Mouse (Mus musculus) liver, adult 2 months (tissue): ENCODE results near the gene Gm49373. TPM values are rescaled to one million over a fixed set of nuclear protein-coding genes. Genes with fewer than 3 reads are reported as not detected.

Source experiments
- DNase-seq: peaks from one replicate; pipeline ENCODE4 v3.0.0-alpha.2; 2011; ENCODE audit warnings: low read depth, low spot score; ENCODE audit errors: extremely low read depth
- H3K27ac ChIP-seq: fragments of 200-500 bp; replicated peaks from 2 replicates; pipeline ENCODE4 v1.5.1; 2012; ENCODE audit warnings: low read depth, mild to moderate bottlenecking, control low read depth, inconsistent platforms, low read length; ENCODE audit not compliant: insufficient read depth
- H3K27me3 ChIP-seq: fragments of 200-500 bp; 2 replicates; pipeline ENCODE4 v1.6.1; 2012; ENCODE audit warnings: mild to moderate bottlenecking, moderate library complexity, low read length, inconsistent platforms; ENCODE audit not compliant: control insufficient read depth, insufficient read depth
- H3K36me3 ChIP-seq: fragments of 200-500 bp; 2 replicates; pipeline ENCODE4 v1.6.1; 2012; ENCODE audit warnings: low read length, inconsistent platforms; ENCODE audit not compliant: control insufficient read depth, insufficient read depth
- H3K4me1 ChIP-seq: fragments of 200-500 bp; 2 replicates; pipeline ENCODE4 v1.6.1; 2011; ENCODE audit warnings: low read length; ENCODE audit not compliant: control insufficient read depth, insufficient read depth
- H3K4me3 ChIP-seq: fragments of 200-500 bp; 2 replicates; pipeline ENCODE4 v1.5.1; 2011; ENCODE audit warnings: low read depth, mild to moderate bottlenecking, control low read depth, low read length, moderate library complexity; ENCODE audit not compliant: insufficient read depth
- H3K79me2 ChIP-seq: fragments of 200-500 bp; 2 replicates; pipeline ENCODE4 v1.6.1; 2012; ENCODE audit warnings: inconsistent platforms, mild to moderate bottlenecking, low read length, moderate library complexity; ENCODE audit not compliant: control insufficient read depth, insufficient read depth
- H3K9ac ChIP-seq: fragments of 200-500 bp; 2 replicates; pipeline ENCODE4 v1.6.1; 2012; ENCODE audit warnings: low read depth, mild to moderate bottlenecking, control low read depth, inconsistent platforms, low read length
- CTCF ChIP-seq: fragments of 200-500 bp; IDR thresholded peaks from 2 replicates; pipeline ENCODE4 v1.5.1; 2011; ENCODE audit warnings: low read depth, low read length, control low read depth
- POLR2A ChIP-seq: fragments of 200-500 bp; IDR thresholded peaks from 2 replicates; pipeline ENCODE4 v1.6.1; 2011; ENCODE audit warnings: low read length, control low read depth; ENCODE audit not compliant: insufficient read depth; ENCODE audit errors: extremely low read depth
- WGBS: fragments of 180-500 bp; shearing (Covaris S2); methylation state at CpG from one replicate; pipeline ENCODE4 v1.1.7; 2018; 5-methylcytosine and 5-hydroxymethylcytosine counted together
- polyA plus RNA-seq: library from polyadenylated mRNA; depleted of rRNA; stranded (reverse); fragments of >200 nt; gene quantifications from 2 replicates; pipeline ENCODE4 v1.2.3, GENCODE M21; 2012
- total RNA-seq: library from RNA; depleted of rRNA; stranded (reverse); fragments of >200 nt; gene quantifications from 2 replicates; pipeline ENCODE4 v1.2.3, GENCODE M21; 2014

Gm49373 gene
- total and polyA plus RNA-seq, 2 experiments: 0.10 to 0.46 TPM

- Histone ChIP-seq H3K4me1 (peaks cover 20% of the 10 kb centered on the region), H3K27ac (no peak within 1 kb of the TSS)
Observed at GRCm38 (mm10) chr9:21029291-21030054, 43.4 kb downstream of the Gm49373 start, which contains the start of gene Icam4. Gene Icam4 (plus strand): TSS chr9:21029373.

GRCm38 (mm10) chr9:21028560-21029110, 44.3 kb downstream of the Gm49373 start:
- Histone ChIP-seq H3K4me1 (peaks cover 18% of the 10 kb centered on the region), H3K27ac (no peak overlapping the region), H3K27me3 (0 out of 2 replicates have a peak, but pooled peaks cover 1% of the 10 kb centered on the region), H3K9ac (no peak overlapping the region), H3K4me3 (no peak overlapping the region), H3K79me2 (no peaks in the 10 kb centered on the region), H3K36me3 (peaks cover 2% of the 10 kb centered on the region; the same call in 1 of the 2 replicates)
- DNase-seq: no peak
- 82% methylated on average over 6 of the region's 6 CpGs for WGBS
- TF ChIP-seq CTCF (no peak), POLR2A (no peak)

More at GRCm38 (mm10) chr9:21029291-21030054, 43.4 kb downstream of the Gm49373 start, which contains the start of gene Icam4:
- Histone ChIP-seq H3K36me3 (peaks cover 2% of the 10 kb centered on the region; the same call in 1 of the 2 replicates), H3K79me2 (no peaks in the 10 kb centered on the region), H3K9ac (0 out of 2 replicates have a peak within 1 kb of the TSS, but pooled peaks have one; percentile 43), H3K4me3 (peak within 1 kb of the TSS; percentile 48), H3K27me3 (0 out of 2 replicates have a peak, but pooled peaks cover 2% of the 10 kb centered on the region)
- TF ChIP-seq POLR2A: no peak
- peak; percentile 94 for TF ChIP-seq CTCF
- 2% methylated on average over 37 of the region's 37 CpGs for WGBS
- peak; percentile 48 for DNase-seq

GRCm38 (mm10) chr9:21027774-21028290, 45.1 kb downstream of the Gm49373 start:
- no peak for DNase-seq
- TF ChIP-seq POLR2A: no peak
- no peak for TF ChIP-seq CTCF
- no peaks in the 10 kb centered on the region for H3K79me2 ChIP-seq
- WGBS: 87% methylated on average over 8 of the region's 8 CpGs
- H3K9ac ChIP-seq: no peak overlapping the region
- no peak overlapping the region for H3K4me3 ChIP-seq
- H3K27me3 ChIP-seq: no peaks in the 10 kb centered on the region
- H3K36me3 ChIP-seq: peaks cover 2% of the 10 kb centered on the region; the same call in 1 of the 2 replicates
- H3K4me1 ChIP-seq: peaks cover 15% of the 10 kb centered on the region
- H3K27ac ChIP-seq: no peak overlapping the region

GRCm38 (mm10) chr9:21026849-21027248, 46.0 kb downstream of the Gm49373 start:
- H3K79me2 ChIP-seq: no peaks in the 10 kb centered on the region
- H3K4me1 ChIP-seq: peaks cover 15% of the 10 kb centered on the region
- TF ChIP-seq POLR2A: no peak
- TF ChIP-seq CTCF: no peak
- H3K27ac ChIP-seq: no peak overlapping the region
- no peak overlapping the region for H3K9ac ChIP-seq
- peaks cover 2% of the 10 kb centered on the region; the same call in 1 of the 2 replicates for H3K36me3 ChIP-seq
- no peak for DNase-seq
- 92% methylated on average over 12 of the region's 12 CpGs for WGBS
- no peaks in the 10 kb centered on the region for H3K27me3 ChIP-seq
- H3K4me3 ChIP-seq: no peak overlapping the region

- TF ChIP-seq CTCF (no peak), POLR2A (no peak)
- Histone ChIP-seq H3K36me3 (peaks cover 12% of the 10 kb centered on the region), H3K4me3 (no peak overlapping the region), H3K4me1 (peaks cover 8% of the 10 kb centered on the region), H3K9ac (no peak overlapping the region), H3K27ac (no peak overlapping the region), H3K79me2 (no peaks in the 10 kb centered on the region), H3K27me3 (no peaks in the 10 kb centered on the region)
- 84% methylated on average over 19 of the region's 19 CpGs for WGBS
- no peak for DNase-seq
Observed at GRCm38 (mm10) chr9:21025258-21025810, 47.6 kb downstream of the Gm49373 start.
